11 mouse cellular contexts compared by ENCODE assay signal in genomic region chr13:81690477-81690876, GRCm38 (mm10). TPM values are rescaled to one million over a fixed set of nuclear protein-coding genes. Genes with fewer than 3 reads are reported as not detected.
DNase-seq lines count a peak whose midpoint lies in the region; ATAC-seq lines count a peak whose summit lies in the region.
"Had no signal": no experiment of that assay in that cellular context is flagged by ENCODE, and none has a peak within 500 bp of the region (broad histone marks: within the 10 kb centered on the region; RNA-seq: fewer than 3 reads in every experiment).

No protein-coding gene starts in this region.

- 22% methylated on average over 10 of the region's 10 CpGs for WGBS in heart, embryonic 13.5 days
- WGBS in neural tube, embryonic 15.5 days = 85% methylated on average over 10 of the region's 10 CpGs

- peak overlapping the region; percentile 57 for H3K27ac ChIP-seq in heart, embryonic 13.5 days (replicated peaks)
- no peak overlapping the region for H3K27ac ChIP-seq in neural tube, embryonic 15.5 days (replicated peaks)
- H3K27ac ChIP-seq: embryonic facial prominence, embryonic 12.5 days had no signal

- ATAC-seq in CD4-positive, CD25-positive, alpha-beta regulatory T cell, adult 4 months = no peak
- ATAC-seq in heart, embryonic 13.5 days (ENCODE audit: extremely low read depth, insufficient number of reproducible peaks, low FRiP score, low TSS enrichment) = peak; percentile 58; the same call in 1 of the 2 replicates
- peak; percentile 66 for ATAC-seq in megakaryocyte, adult 5-6 weeks (ENCODE audit: poor library complexity, severe bottlenecking)
- ATAC-seq in neural tube, embryonic 15.5 days (ENCODE audit: low FRiP score) = no peak

- peaks cover 23% of the 10 kb centered on the region for H3K36me3 ChIP-seq in heart, embryonic 13.5 days
- peaks cover 5% of the 10 kb centered on the region; the same call in 1 of the 2 replicates for H3K36me3 ChIP-seq in neural tube, embryonic 15.5 days
- H3K36me3 ChIP-seq: embryonic facial prominence, embryonic 12.5 days had no signal

- peaks cover 21% of the 10 kb centered on the region for H3K4me1 ChIP-seq in heart, embryonic 13.5 days
- 0 out of 2 replicates have a peak, but pooled peaks cover 2% of the 10 kb centered on the region for H3K4me1 ChIP-seq in neural tube, embryonic 15.5 days
- H3K4me1 ChIP-seq: embryonic facial prominence, embryonic 12.5 days had no signal

- H3K9ac ChIP-seq in heart, embryonic 13.5 days = peak overlapping the region; percentile 19; the same call in 1 of the 2 replicates
- no peak overlapping the region for H3K9ac ChIP-seq in neural tube, embryonic 15.5 days (replicated peaks)
- H3K9ac ChIP-seq: embryonic facial prominence, embryonic 12.5 days had no signal

- H3K27me3 ChIP-seq in heart, embryonic 13.5 days (replicated peaks) = no peaks in the 10 kb centered on the region
- H3K27me3 ChIP-seq in neural tube, embryonic 15.5 days (replicated peaks) = no peaks in the 10 kb centered on the region
- H3K27me3 ChIP-seq: embryonic facial prominence, embryonic 12.5 days had no signal

- no peak overlapping the region for H3K4me3 ChIP-seq in heart, embryonic 13.5 days
- H3K4me3 ChIP-seq in neural tube, embryonic 15.5 days (replicated peaks) = no peak overlapping the region
- H3K4me3 ChIP-seq: embryonic facial prominence, embryonic 12.5 days had no signal

- H3K9me3 ChIP-seq in heart, embryonic 13.5 days = no peaks in the 10 kb centered on the region
- H3K9me3 ChIP-seq in neural tube, embryonic 15.5 days (replicated peaks) = no peaks in the 10 kb centered on the region
- H3K9me3 ChIP-seq: embryonic facial prominence, embryonic 12.5 days had no signal

- H3K4me2 ChIP-seq in heart, embryonic 13.5 days = peak overlapping the region; percentile 47
- no peak overlapping the region for H3K4me2 ChIP-seq in neural tube, embryonic 15.5 days
- H3K4me2 ChIP-seq: embryonic facial prominence, embryonic 12.5 days had no signal

- DNase-seq in CD4-positive, CD25-positive, alpha-beta regulatory T cell, adult 2 months (ENCODE audit: low read depth, low spot score) = peak; percentile 9
- DNase-seq in MN1 (ENCODE audit: low spot score) = peak; percentile 21
- no peak for DNase-seq in right cerebral cortex, postnatal 4 days
- DNase-seq in lung, postnatal 14 days = no peak
- DNase-seq: cerebellum, adult 11 months; gastrocnemius, postnatal 36 days had no signal

RNA-seq across cellular contexts. Expression of gene Polr3g, which starts 20.3 kb away (rescaled TPM):
- 1 to 10 TPM; 6.8 to 8.4 TPM for polyA plus RNA-seq in CD4-positive, CD25-positive, alpha-beta regulatory T cell, adult 4 months (2017; shearing (Covaris generic))
- 15.2 and 17.6 TPM in 2 replicates for polyA plus RNA-seq in heart, embryonic 13.5 days (2015; fragmentation: Nextera tagmentation; extraction: Ambion mirVana)
- total RNA-seq in megakaryocyte, adult 5-6 weeks (2015) = 3.3 and 5.4 TPM in 2 replicates
- 2.6 and 4.6 TPM in 2 replicates for total RNA-seq in megakaryocyte, adult 5-6 weeks (2017)
- 8.2 and 8.9 TPM in 2 replicates for polyA plus RNA-seq in neural tube, embryonic 15.5 days (2015; fragmentation: Nextera tagmentation; extraction: Ambion mirVana)

RNA-seq across cellular contexts. Expression of gene Mblac2, which starts 20.7 kb away (rescaled TPM):
- 10 to 100 TPM in 1 of 2 experiments, 1 to 10 TPM in 1; 9.6 to 14.8 TPM for polyA plus RNA-seq in CD4-positive, CD25-positive, alpha-beta regulatory T cell, adult 4 months (2017; shearing (Covaris generic))
- polyA plus RNA-seq in heart, embryonic 13.5 days (2015; fragmentation: Nextera tagmentation; extraction: Ambion mirVana) = 4.7 and 7.3 TPM in 2 replicates
- total RNA-seq in megakaryocyte, adult 5-6 weeks (2015) = 2.7 and 3.0 TPM in 2 replicates
- 2.7 and 3.0 TPM in 2 replicates for total RNA-seq in megakaryocyte, adult 5-6 weeks (2017)
- 64.8 and 65.6 TPM in 2 replicates for polyA plus RNA-seq in neural tube, embryonic 15.5 days (2015; fragmentation: Nextera tagmentation; extraction: Ambion mirVana)

RNA-seq across cellular contexts. Expression of gene Lysmd3, which starts 33.0 kb away (rescaled TPM):
- polyA plus RNA-seq in CD4-positive, CD25-positive, alpha-beta regulatory T cell, adult 4 months (2017; shearing (Covaris generic)) = 10 to 100 TPM; 17.1 to 23.7 TPM
- polyA plus RNA-seq in heart, embryonic 13.5 days (2015; fragmentation: Nextera tagmentation; extraction: Ambion mirVana) = 20.7 and 20.8 TPM in 2 replicates
- total RNA-seq in megakaryocyte, adult 5-6 weeks (2015) = 34.2 and 44.9 TPM in 2 replicates
- total RNA-seq in megakaryocyte, adult 5-6 weeks (2017) = 20.7 and 37.0 TPM in 2 replicates
- 17.6 and 18.5 TPM in 2 replicates for polyA plus RNA-seq in neural tube, embryonic 15.5 days (2015; fragmentation: Nextera tagmentation; extraction: Ambion mirVana)

RNA-seq across cellular contexts. Expression of gene Adgrv1, which starts 57.5 kb away (rescaled TPM):
- not detected for polyA plus RNA-seq in CD4-positive, CD25-positive, alpha-beta regulatory T cell, adult 4 months (2017; shearing (Covaris generic))
- polyA plus RNA-seq in heart, embryonic 13.5 days (2015; fragmentation: Nextera tagmentation; extraction: Ambion mirVana) = 0.66 and 0.99 TPM in 2 replicates
- not detected in 2 replicates for total RNA-seq in megakaryocyte, adult 5-6 weeks (2015)
- not detected in 2 replicates for total RNA-seq in megakaryocyte, adult 5-6 weeks (2017)
- polyA plus RNA-seq in neural tube, embryonic 15.5 days (2015; fragmentation: Nextera tagmentation; extraction: Ambion mirVana) = 7.3 and 9.8 TPM in 2 replicates
- total RNA-seq: gastrocnemius, postnatal 36 days had no signal

Comparison
In these comparisons a context has a peak if more than half of its experiments do, and no peak if none do; other contexts are left out.
1. DNase-seq: peak in CD4-positive, CD25-positive, alpha-beta regulatory T cell, adult 2 months (single experiment) and MN1 (single experiment); none in right cerebral cortex, postnatal 4 days (single experiment) and lung, postnatal 14 days (single experiment).
2. ATAC-seq: peak in heart, embryonic 13.5 days (single experiment) and megakaryocyte, adult 5-6 weeks (single experiment); none in CD4-positive, CD25-positive, alpha-beta regulatory T cell, adult 4 months (single experiment) and neural tube, embryonic 15.5 days (single experiment).